Mouse (Mus musculus): ENCODE data around the gene Clasp2.

GRCm38 (mm10) chr9:113738941-113739340 is 2.3 kb upstream of the Clasp2 start:
- TF ChIP-seq POLR2A (IDR thresholded peaks at IDR 0.05; ENCODE audit: control insufficient read depth, low read depth, low read length) (no peak), CTCF (IDR thresholded peaks at IDR 0.05; ENCODE audit: control insufficient read depth, insufficient read depth, insufficient replicate concordance, low read depth, low read length) (no peak)

All from testis, adult 2 months (tissue).